Mouse (Mus musculus): ENCODE data around the gene Auts2. TPM values are rescaled to one million over a fixed set of nuclear protein-coding genes. Genes with fewer than 3 reads are reported as not detected.

Auts2 gene
- polyA plus RNA-seq, 1 experiment from 2014 or later = 53.4 TPM

GRCm38 (mm10) chr5:132029038-132029437, 514.1 kb downstream of the Auts2 start:
- no peak overlapping the region for H3K4me2 ChIP-seq (ENCODE audit: low read depth, severe bottlenecking)
- no peak overlapping the region for H3K4me3 ChIP-seq (ENCODE audit: low read depth, low read length)
- DNase-seq (ENCODE audit: low spot score) (no peak), ATAC-seq (ENCODE audit: insufficient number of reproducible peaks, low FRiP score, low TSS enrichment, low read depth) (no peak)
- H3K27ac ChIP-seq (replicated peaks; ENCODE audit: low read depth, low read length) = no peak overlapping the region
- WGBS = 58% methylated on average over 12 of the region's 12 CpGs
- H3K9ac ChIP-seq (ENCODE audit: low read length) = no peak overlapping the region
- H3K9me3 ChIP-seq (ENCODE audit: control insufficient read depth, low read length) = no peaks in the 10 kb centered on the region
- no peaks in the 10 kb centered on the region for H3K36me3 ChIP-seq (ENCODE audit: control insufficient read depth, insufficient read depth, low read length)
- H3K4me1 ChIP-seq (ENCODE audit: control insufficient read depth, insufficient read depth, low read length) = no peaks in the 10 kb centered on the region
- H3K27me3 ChIP-seq (ENCODE audit: control insufficient read depth, insufficient read depth, low read length) = no peaks in the 10 kb centered on the region

GRCm38 (mm10) chr5:132027859-132028498, 515.2 kb downstream of the Auts2 start:
- ATAC-seq (ENCODE audit: insufficient number of reproducible peaks, low FRiP score, low TSS enrichment, low read depth) (no peak), DNase-seq (ENCODE audit: low spot score) (no peak)
- WGBS = 84% methylated on average over 5 of the region's 5 CpGs
- no peak overlapping the region for H3K4me3 ChIP-seq (ENCODE audit: low read depth, low read length)
- no peaks in the 10 kb centered on the region for H3K36me3 ChIP-seq (ENCODE audit: control insufficient read depth, insufficient read depth, low read length)
- no peaks in the 10 kb centered on the region for H3K4me1 ChIP-seq (ENCODE audit: control insufficient read depth, insufficient read depth, low read length)
- no peak overlapping the region for H3K9ac ChIP-seq (ENCODE audit: low read length)
- no peaks in the 10 kb centered on the region for H3K27me3 ChIP-seq (ENCODE audit: control insufficient read depth, insufficient read depth, low read length)
- H3K9me3 ChIP-seq (ENCODE audit: control insufficient read depth, low read length) = no peaks in the 10 kb centered on the region
- H3K27ac ChIP-seq (replicated peaks; ENCODE audit: low read depth, low read length) = no peak overlapping the region
- H3K4me2 ChIP-seq (ENCODE audit: low read depth, severe bottlenecking) = no peak overlapping the region

GRCm38 (mm10) chr5:132013296-132013695, 529.8 kb downstream of the Auts2 start:
- no peak for DNase-seq (ENCODE audit: low spot score)
- no peaks in the 10 kb centered on the region for H3K36me3 ChIP-seq (ENCODE audit: control insufficient read depth, insufficient read depth, low read length)
- H3K4me2 ChIP-seq (ENCODE audit: low read depth, severe bottlenecking) = no peak overlapping the region
- 85% methylated on average over 7 of the region's 7 CpGs for WGBS
- no peak overlapping the region for H3K4me3 ChIP-seq (ENCODE audit: low read depth, low read length)
- no peak overlapping the region for H3K9ac ChIP-seq (ENCODE audit: low read length)
- H3K27ac ChIP-seq (replicated peaks; ENCODE audit: low read depth, low read length) = no peak overlapping the region
- no peaks in the 10 kb centered on the region for H3K9me3 ChIP-seq (ENCODE audit: control insufficient read depth, low read length)
- no peak for ATAC-seq (ENCODE audit: insufficient number of reproducible peaks, low FRiP score, low TSS enrichment, low read depth)
- H3K27me3 ChIP-seq (ENCODE audit: control insufficient read depth, insufficient read depth, low read length) = no peaks in the 10 kb centered on the region
- H3K4me1 ChIP-seq (ENCODE audit: control insufficient read depth, insufficient read depth, low read length) = 0 out of 2 replicates have a peak, but pooled peaks cover 3% of the 10 kb centered on the region

- Histone ChIP-seq H3K4me2 (ENCODE audit: low read depth, severe bottlenecking) (no peak overlapping the region), H3K27ac (replicated peaks; ENCODE audit: low read depth, low read length) (no peak overlapping the region), H3K4me1 (ENCODE audit: control insufficient read depth, insufficient read depth, low read length) (0 out of 2 replicates have a peak, but pooled peaks cover 3% of the 10 kb centered on the region), H3K9ac (ENCODE audit: low read length) (no peak overlapping the region), H3K36me3 (ENCODE audit: control insufficient read depth, insufficient read depth, low read length) (no peaks in the 10 kb centered on the region), H3K9me3 (ENCODE audit: control insufficient read depth, low read length) (no peaks in the 10 kb centered on the region), H3K27me3 (ENCODE audit: control insufficient read depth, insufficient read depth, low read length) (no peaks in the 10 kb centered on the region), H3K4me3 (ENCODE audit: low read depth, low read length) (no peak overlapping the region)
- DNase-seq (ENCODE audit: low spot score) (no peak), ATAC-seq (ENCODE audit: insufficient number of reproducible peaks, low FRiP score, low TSS enrichment, low read depth) (no peak)
Observed at GRCm38 (mm10) chr5:132011795-132012194, 531.3 kb downstream of the Auts2 start.

GRCm38 (mm10) chr5:132008703-132009222, 534.4 kb downstream of the Auts2 start:
- no peak for DNase-seq (ENCODE audit: low spot score)
- ATAC-seq (ENCODE audit: insufficient number of reproducible peaks, low FRiP score, low TSS enrichment, low read depth) = no peak
- H3K27ac ChIP-seq (replicated peaks; ENCODE audit: low read depth, low read length) = no peak overlapping the region
- H3K36me3 ChIP-seq (ENCODE audit: control insufficient read depth, insufficient read depth, low read length) = no peaks in the 10 kb centered on the region
- 0 out of 2 replicates have a peak, but pooled peaks cover 3% of the 10 kb centered on the region for H3K4me1 ChIP-seq (ENCODE audit: control insufficient read depth, insufficient read depth, low read length)
- H3K4me2 ChIP-seq (ENCODE audit: low read depth, severe bottlenecking) = no peak overlapping the region
- 47% methylated on average over 7 of the region's 7 CpGs for WGBS
- no peaks in the 10 kb centered on the region for H3K27me3 ChIP-seq (ENCODE audit: control insufficient read depth, insufficient read depth, low read length)
- H3K9ac ChIP-seq (ENCODE audit: low read length) = no peak overlapping the region
- no peaks in the 10 kb centered on the region for H3K9me3 ChIP-seq (ENCODE audit: control insufficient read depth, low read length)
- no peak overlapping the region for H3K4me3 ChIP-seq (ENCODE audit: low read depth, low read length)

- no peak for ATAC-seq (ENCODE audit: insufficient number of reproducible peaks, low FRiP score, low TSS enrichment, low read depth)
- H3K27ac ChIP-seq (replicated peaks; ENCODE audit: low read depth, low read length) = no peak overlapping the region
- WGBS = 90% methylated on average over 4 of the region's 4 CpGs
Observed at GRCm38 (mm10) chr5:132007907-132008306, 535.2 kb downstream of the Auts2 start.

GRCm38 (mm10) chr5:131992681-131993211, 550.4 kb downstream of the Auts2 start:
- H3K27me3 ChIP-seq (ENCODE audit: control insufficient read depth, insufficient read depth, low read length) = no peaks in the 10 kb centered on the region
- H3K36me3 ChIP-seq (ENCODE audit: control insufficient read depth, insufficient read depth, low read length) = no peaks in the 10 kb centered on the region
- no peak for DNase-seq (ENCODE audit: low spot score)
- no peak for ATAC-seq (ENCODE audit: insufficient number of reproducible peaks, low FRiP score, low TSS enrichment, low read depth)
- peak overlapping the region; percentile 76 for H3K27ac ChIP-seq (replicated peaks; ENCODE audit: low read depth, low read length)
- H3K9me3 ChIP-seq (ENCODE audit: control insufficient read depth, low read length) = no peaks in the 10 kb centered on the region
- H3K9ac ChIP-seq (ENCODE audit: low read length) = no peak overlapping the region
- WGBS = 80% methylated on average over 12 of the region's 12 CpGs
- H3K4me1 ChIP-seq (ENCODE audit: control insufficient read depth, insufficient read depth, low read length) = peaks cover 10% of the 10 kb centered on the region
- no peak overlapping the region for H3K4me2 ChIP-seq (ENCODE audit: low read depth, severe bottlenecking)
- H3K4me3 ChIP-seq (ENCODE audit: low read depth, low read length) = no peak overlapping the region

More at GRCm38 (mm10) chr5:132007907-132008306, 535.2 kb downstream of the Auts2 start:
- Histone ChIP-seq H3K4me2 (ENCODE audit: low read depth, severe bottlenecking) (no peak overlapping the region), H3K9ac (ENCODE audit: low read length) (no peak overlapping the region), H3K9me3 (ENCODE audit: control insufficient read depth, low read length) (no peaks in the 10 kb centered on the region), H3K36me3 (ENCODE audit: control insufficient read depth, insufficient read depth, low read length) (no peaks in the 10 kb centered on the region), H3K4me1 (ENCODE audit: control insufficient read depth, insufficient read depth, low read length) (0 out of 2 replicates have a peak, but pooled peaks cover 3% of the 10 kb centered on the region), H3K4me3 (ENCODE audit: low read depth, low read length) (no peak overlapping the region), H3K27me3 (ENCODE audit: control insufficient read depth, insufficient read depth, low read length) (no peaks in the 10 kb centered on the region)
- DNase-seq (ENCODE audit: low spot score) = no peak

- ATAC-seq (ENCODE audit: insufficient number of reproducible peaks, low FRiP score, low TSS enrichment, low read depth) (no peak), DNase-seq (ENCODE audit: low spot score) (no peak)
- Histone ChIP-seq H3K9ac (ENCODE audit: low read length) (no peak overlapping the region), H3K36me3 (ENCODE audit: control insufficient read depth, insufficient read depth, low read length) (no peaks in the 10 kb centered on the region), H3K27me3 (ENCODE audit: control insufficient read depth, insufficient read depth, low read length) (no peaks in the 10 kb centered on the region), H3K27ac (replicated peaks; ENCODE audit: low read depth, low read length) (no peak overlapping the region), H3K4me3 (ENCODE audit: low read depth, low read length) (no peak overlapping the region), H3K4me1 (ENCODE audit: control insufficient read depth, insufficient read depth, low read length) (peaks cover 10% of the 10 kb centered on the region), H3K4me2 (ENCODE audit: low read depth, severe bottlenecking) (no peak overlapping the region), H3K9me3 (ENCODE audit: control insufficient read depth, low read length) (no peaks in the 10 kb centered on the region)
- 78% methylated on average over 6 of the region's 6 CpGs for WGBS
Observed at GRCm38 (mm10) chr5:131992268-131992667, 550.9 kb downstream of the Auts2 start.

Measured in limb, embryonic 11.5 days (tissue).